Comparison of ENCODE assay signal across 8 mouse cellular contexts in the genomic region with DNA sequence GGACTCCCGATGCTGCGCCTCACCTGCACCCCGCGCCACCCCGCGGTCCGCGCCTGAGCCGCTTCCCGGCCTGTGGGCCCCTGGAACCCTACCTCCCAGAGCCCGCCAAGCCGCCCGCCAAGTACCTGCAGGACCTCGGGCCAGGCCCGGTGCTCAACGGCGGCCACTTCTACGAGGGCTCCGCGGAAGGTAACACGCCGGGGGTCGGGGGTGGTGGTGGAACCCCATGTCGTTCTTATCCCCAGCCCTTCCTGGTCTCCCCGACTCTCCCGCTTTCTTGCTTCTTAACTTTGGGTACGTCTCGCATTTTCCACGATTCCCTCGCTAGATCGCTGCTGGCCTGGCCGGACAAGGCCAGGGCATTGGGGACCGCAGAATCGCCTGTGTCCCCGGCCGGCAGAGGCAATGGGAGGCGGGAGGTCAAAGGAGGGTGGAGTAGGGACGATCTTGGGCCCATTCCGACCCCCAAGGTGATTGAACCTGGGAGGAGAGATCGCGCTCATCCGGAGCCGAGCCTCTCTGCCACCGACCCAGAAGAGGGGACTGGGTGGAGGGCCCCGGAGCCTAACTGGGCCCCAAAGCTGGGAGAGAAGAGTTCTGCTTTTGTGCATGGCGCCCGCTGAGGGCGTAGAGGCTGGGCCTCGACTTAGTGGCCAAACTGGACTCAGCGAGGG. TPM values are rescaled to one million over a fixed set of nuclear protein-coding genes. Genes with fewer than 3 reads are reported as not detected.
DNase-seq lines count a peak whose midpoint lies in the region; ATAC-seq and TF ChIP-seq lines count a peak whose summit lies in the region.

No protein-coding gene starts in this region.

- H3K27ac ChIP-seq in testis, adult 2 months (ENCODE audit: control insufficient read depth, insufficient read depth, low read depth, low read length), result no peak overlapping the region
- H3K27ac ChIP-seq in liver, embryonic 12.5 days, result no peak overlapping the region
- no peak overlapping the region for H3K27ac ChIP-seq in stomach, embryonic 15.5 days

- peak overlapping the region; percentile 26 for H3K4me3 ChIP-seq in testis, adult 2 months (ENCODE audit: control insufficient read depth, low read depth, low read length)
- peak overlapping the region; percentile 40 for H3K4me3 ChIP-seq in liver, embryonic 12.5 days
- peak overlapping the region; percentile 36 for H3K4me3 ChIP-seq in stomach, embryonic 15.5 days (replicated peaks)

- DNase-seq in testis, postnatal 10 days (ENCODE audit: low spot score), result no peak
- DNase-seq in layer of hippocampus, adult 18-20 months (ENCODE audit: low spot score in 2 of 2), result no peak
- DNase-seq in left cerebral cortex, adult 18-20 months (ENCODE audit: low spot score in 2 of 2), result no peak

- no peak for TF ChIP-seq POLR2A in testis, adult 2 months (IDR thresholded peaks at IDR 0.05; ENCODE audit: control insufficient read depth, low read depth, low read length)

- peaks cover 18% of the 10 kb centered on the region for H3K4me1 ChIP-seq in testis, adult 2 months (ENCODE audit: control insufficient read depth, insufficient read depth, low read length)
- H3K4me1 ChIP-seq in liver, embryonic 12.5 days, result peaks cover 6% of the 10 kb centered on the region; the same call in 1 of the 2 replicates
- H3K4me1 ChIP-seq in stomach, embryonic 15.5 days, result peaks cover 19% of the 10 kb centered on the region

- H3K36me3 ChIP-seq in testis, adult 2 months (ENCODE audit: control insufficient read depth, insufficient read depth, low read length), result no peaks in the 10 kb centered on the region
- H3K36me3 ChIP-seq in liver, embryonic 12.5 days, result no peaks in the 10 kb centered on the region
- H3K36me3 ChIP-seq in stomach, embryonic 15.5 days, result no peaks in the 10 kb centered on the region

- ATAC-seq in granulocyte monocyte progenitor cell, adult 5-6 weeks (replicated peaks; ENCODE audit: poor library complexity, severe bottlenecking), result peak; percentile 30; the same call in 1 of the 2 replicates
- no peak for ATAC-seq in liver, embryonic 12.5 days
- no peak for ATAC-seq in stomach, embryonic 15.5 days (ENCODE audit: insufficient read depth, low FRiP score, low read depth)
- no peak for ATAC-seq in inflammation-experienced regulatory T-cells, adult 6 months

- H3K9me3 ChIP-seq in liver, embryonic 12.5 days (replicated peaks), result no peaks in the 10 kb centered on the region
- H3K9me3 ChIP-seq in stomach, embryonic 15.5 days, result no peaks in the 10 kb centered on the region

- H3K9ac ChIP-seq in liver, embryonic 12.5 days, result no peak overlapping the region
- no peak overlapping the region for H3K9ac ChIP-seq in stomach, embryonic 15.5 days

- WGBS in liver, embryonic 12.5 days (ENCODE audit: insufficient replicate concordance), result 3% methylated on average over 50 of the region's 50 CpGs
- 2% methylated on average over 48 of the region's 50 CpGs for WGBS in stomach, embryonic 15.5 days

- TF ChIP-seq CTCF in testis, adult 2 months (IDR thresholded peaks at IDR 0.05; ENCODE audit: control insufficient read depth, insufficient read depth, insufficient replicate concordance, low read depth, low read length), result no peak

- H3K4me2 ChIP-seq in liver, embryonic 12.5 days, result peak overlapping the region; percentile 55
- H3K4me2 ChIP-seq in stomach, embryonic 15.5 days, result peak overlapping the region; percentile 69

- peaks cover 4% of the 10 kb centered on the region for H3K27me3 ChIP-seq in testis, adult 2 months (ENCODE audit: control insufficient read depth, insufficient read depth, low read length)
- H3K27me3 ChIP-seq in liver, embryonic 12.5 days (replicated peaks), result peaks cover 95% of the 10 kb centered on the region
- H3K27me3 ChIP-seq in stomach, embryonic 15.5 days (replicated peaks), result peaks cover 89% of the 10 kb centered on the region

RNA-seq across cellular contexts. Expression of gene Alx3, which starts 0.6 kb away (rescaled TPM):
- polyA plus RNA-seq in testis, adult 2 months (2012; rRNA removed), result 0.05 and 0.18 TPM in 2 replicates
- total RNA-seq in granulocyte monocyte progenitor cell, adult 5-6 weeks (2014; fragmentation: Nextera tagmentation), result not detected in 2 replicates
- total RNA-seq in granulocyte monocyte progenitor cell, adult 5-6 weeks (2017), result not detected in 2 replicates
- polyA plus RNA-seq in liver, embryonic 12.5 days (2016; fragmentation: Nextera tagmentation; extraction: Ambion mirVana), result 0.69 and 0.76 TPM in 2 replicates
- not detected in 2 replicates for polyA plus RNA-seq in stomach, embryonic 15.5 days (2015; fragmentation: Nextera tagmentation; extraction: Ambion mirVana)
- not detected for polyA plus RNA-seq in inflammation-experienced regulatory T-cells, adult 6 months (2017; shearing (Covaris generic))
- total RNA-seq in layer of hippocampus, adult 18-20 months (2021), result under 1 TPM; 0.41 to 0.42 TPM
- 1 to 10 TPM; 2.0 to 2.5 TPM for total RNA-seq in left cerebral cortex, adult 18-20 months (2021)

RNA-seq across cellular contexts. Expression of gene Gm10961, which starts 35.7 kb away (rescaled TPM):
- not detected in 2 replicates for polyA plus RNA-seq in testis, adult 2 months (2012; rRNA removed)
- total RNA-seq in granulocyte monocyte progenitor cell, adult 5-6 weeks (2014; fragmentation: Nextera tagmentation), result not detected in 2 replicates
- total RNA-seq in granulocyte monocyte progenitor cell, adult 5-6 weeks (2017), result not detected in 2 replicates
- not detected in 2 replicates for polyA plus RNA-seq in liver, embryonic 12.5 days (2016; fragmentation: Nextera tagmentation; extraction: Ambion mirVana)
- not detected in 2 replicates for polyA plus RNA-seq in stomach, embryonic 15.5 days (2015; fragmentation: Nextera tagmentation; extraction: Ambion mirVana)
- polyA plus RNA-seq in inflammation-experienced regulatory T-cells, adult 6 months (2017; shearing (Covaris generic)), result not detected
- total RNA-seq in layer of hippocampus, adult 18-20 months (2021), result not detected
- total RNA-seq in left cerebral cortex, adult 18-20 months (2021), result not detected

RNA-seq across cellular contexts. Expression of gene Strip1, which starts 36.1 kb away (rescaled TPM):
- polyA plus RNA-seq in testis, adult 2 months (2012; rRNA removed), result 19.2 and 21.2 TPM in 2 replicates
- total RNA-seq in granulocyte monocyte progenitor cell, adult 5-6 weeks (2014; fragmentation: Nextera tagmentation), result 18.6 and 20.1 TPM in 2 replicates
- total RNA-seq in granulocyte monocyte progenitor cell, adult 5-6 weeks (2017), result 19.5 and 21.9 TPM in 2 replicates
- 17.0 and 19.0 TPM in 2 replicates for polyA plus RNA-seq in liver, embryonic 12.5 days (2016; fragmentation: Nextera tagmentation; extraction: Ambion mirVana)
- polyA plus RNA-seq in stomach, embryonic 15.5 days (2015; fragmentation: Nextera tagmentation; extraction: Ambion mirVana), result 37.9 and 41.1 TPM in 2 replicates
- polyA plus RNA-seq in inflammation-experienced regulatory T-cells, adult 6 months (2017; shearing (Covaris generic)), result 10 to 100 TPM; 11.1 to 20.6 (median 15.6) TPM
- 10 to 100 TPM; 70.4 to 76.2 TPM for total RNA-seq in layer of hippocampus, adult 18-20 months (2021)
- 10 to 100 TPM; 63.9 to 65.4 TPM for total RNA-seq in left cerebral cortex, adult 18-20 months (2021)

RNA-seq across cellular contexts. Expression of gene Ubl4b, which starts 40.5 kb away (rescaled TPM):
- 249 and 255 TPM in 2 replicates for polyA plus RNA-seq in testis, adult 2 months (2012; rRNA removed)
- not detected in 2 replicates for total RNA-seq in granulocyte monocyte progenitor cell, adult 5-6 weeks (2014; fragmentation: Nextera tagmentation)
- total RNA-seq in granulocyte monocyte progenitor cell, adult 5-6 weeks (2017), result not detected in 2 replicates
- polyA plus RNA-seq in liver, embryonic 12.5 days (2016; fragmentation: Nextera tagmentation; extraction: Ambion mirVana), result not detected in 2 replicates
- polyA plus RNA-seq in stomach, embryonic 15.5 days (2015; fragmentation: Nextera tagmentation; extraction: Ambion mirVana), result not detected in 2 replicates
- polyA plus RNA-seq in inflammation-experienced regulatory T-cells, adult 6 months (2017; shearing (Covaris generic)), result not detected
- total RNA-seq in layer of hippocampus, adult 18-20 months (2021), result not detected
- not detected for total RNA-seq in left cerebral cortex, adult 18-20 months (2021)
